Mouse (Mus musculus) embryonic facial prominence, embryonic 11.5 days (tissue): Measurements from ENCODE around the gene Pde4b. TPM values are rescaled to one million over a fixed set of nuclear protein-coding genes. Genes with fewer than 3 reads are reported as not detected.

Experiments
- ATAC-seq: fragments of 200-750 bp; cut with Nextera tagmentation; replicated peaks from 2 replicates; pipeline ENCODE4 v1.8.0; 2017; ENCODE audit warnings: low read depth; ENCODE audit not compliant: insufficient number of reproducible peaks, low FRiP score, low TSS enrichment
- DNase-seq: peaks from one replicate; pipeline ENCODE4 v3.0.0-alpha.2; 2015; ENCODE audit warnings: low spot score
- H3K27ac ChIP-seq: fragments of 300-500 bp; sonication (generic); replicated peaks from 2 replicates; pipeline ENCODE4 v1.5.1; 2014; ENCODE audit warnings: mild to moderate bottlenecking, low read depth, low read length, control low read depth
- H3K27me3 ChIP-seq: fragments of 300-500 bp; sonication (generic); 2 replicates; pipeline ENCODE4 v1.6.1; 2014; ENCODE audit warnings: mild to moderate bottlenecking, low read length, moderate library complexity, mixed read lengths; ENCODE audit not compliant: control insufficient read depth, insufficient read depth
- H3K36me3 ChIP-seq: fragments of 300-500 bp; sonication (generic); replicated peaks from 2 replicates; pipeline ENCODE4 v1.6.1; 2014; ENCODE audit warnings: low read depth, mild to moderate bottlenecking, low read length, moderate library complexity, mixed read lengths; ENCODE audit not compliant: control insufficient read depth, insufficient read depth
- H3K4me1 ChIP-seq: fragments of 300-500 bp; sonication (generic); 2 replicates; pipeline ENCODE4 v1.6.1; 2014; ENCODE audit warnings: low read length, mixed read lengths; ENCODE audit not compliant: control insufficient read depth, insufficient read depth
- H3K4me2 ChIP-seq: fragments of 300-500 bp; sonication (generic); 2 replicates; pipeline ENCODE4 v1.6.1; 2014; ENCODE audit warnings: low read depth, mild to moderate bottlenecking, control low read depth, low read length, moderate library complexity
- H3K4me3 ChIP-seq: fragments of 300-500 bp; sonication (generic); 2 replicates; pipeline ENCODE4 v1.5.1; 2014; ENCODE audit warnings: low read depth, low read length, control low read depth
- H3K9ac ChIP-seq: fragments of 300-500 bp; sonication (generic); replicated peaks from 2 replicates; pipeline ENCODE4 v1.6.1; 2014; ENCODE audit warnings: mild to moderate bottlenecking, control low read depth, low read length
- H3K9me3 ChIP-seq: fragments of 300-500 bp; sonication (generic); replicated peaks from 2 replicates; pipeline ENCODE4 v1.6.1; 2016; ENCODE audit warnings: mild to moderate bottlenecking, low read length, inconsistent platforms, mixed read lengths; ENCODE audit not compliant: control insufficient read depth
- WGBS: fragments of 180-500 bp; shearing (Covaris S2); extraction: QIAGEN DNeasy Blood & Tissue Kit; methylation state at CpG from one replicate; pipeline ENCODE4 v1.1.7; 2014; 5-methylcytosine and 5-hydroxymethylcytosine counted together
- polyA plus RNA-seq: library from polyadenylated mRNA; unstranded; fragments of >200 nt; fragmentation: Nextera tagmentation; extraction: Ambion mirVana; gene quantifications from 2 replicates; pipeline ENCODE4 v1.2.1, GENCODE M21; 2014

Gene Pde4b
- polyA plus RNA-seq, 1 experiment from 2014 or later = 10.3 TPM

GRCm38 (mm10) chr4:102138346-102138745 lies 51.0 kb downstream of the Pde4b start:
- Histone ChIP-seq H3K4me2 (no peak overlapping the region), H3K9me3 (no peaks in the 10 kb centered on the region), H3K36me3 (no peaks in the 10 kb centered on the region), H3K27me3 (no peaks in the 10 kb centered on the region), H3K4me1 (no peaks in the 10 kb centered on the region), H3K4me3 (no peak overlapping the region), H3K27ac (no peak overlapping the region), H3K9ac (no peak overlapping the region)
- DNase-seq (no peak), ATAC-seq (no peak)
- 67% methylated on average over 4 of the region's 4 CpGs for WGBS

GRCm38 (mm10) chr4:102141241-102141640 lies 53.9 kb downstream of the Pde4b start:
- no peak for ATAC-seq
- Histone ChIP-seq H3K27me3 (no peaks in the 10 kb centered on the region), H3K4me1 (no peaks in the 10 kb centered on the region), H3K4me3 (no peak overlapping the region), H3K27ac (no peak overlapping the region), H3K36me3 (no peaks in the 10 kb centered on the region), H3K9ac (no peak overlapping the region), H3K4me2 (no peak overlapping the region), H3K9me3 (no peaks in the 10 kb centered on the region)
- 95% methylated on average over 3 of the region's 3 CpGs for WGBS
- DNase-seq = no peak

GRCm38 (mm10) chr4:102148766-102149165 lies 61.4 kb downstream of the Pde4b start:
- no peak overlapping the region for H3K27ac ChIP-seq
- H3K36me3 ChIP-seq = no peaks in the 10 kb centered on the region
- WGBS = 87% methylated on average over 4 of the region's 4 CpGs
- DNase-seq (no peak), ATAC-seq (no peak)
- H3K4me2 ChIP-seq = no peak overlapping the region
- no peaks in the 10 kb centered on the region for H3K4me1 ChIP-seq
- H3K27me3 ChIP-seq = no peaks in the 10 kb centered on the region
- no peak overlapping the region for H3K9ac ChIP-seq
- no peak overlapping the region for H3K4me3 ChIP-seq
- no peaks in the 10 kb centered on the region for H3K9me3 ChIP-seq

- no peak overlapping the region for H3K4me2 ChIP-seq
- H3K9me3 ChIP-seq = no peaks in the 10 kb centered on the region
- no peaks in the 10 kb centered on the region for H3K4me1 ChIP-seq
- no peaks in the 10 kb centered on the region for H3K27me3 ChIP-seq
- no peak overlapping the region for H3K27ac ChIP-seq
- DNase-seq = no peak
- H3K9ac ChIP-seq = no peak overlapping the region
- no peak for ATAC-seq
- H3K36me3 ChIP-seq = no peaks in the 10 kb centered on the region
- no peak overlapping the region for H3K4me3 ChIP-seq
Measured at GRCm38 (mm10) chr4:102159178-102159577, 71.8 kb downstream of the Pde4b start.

GRCm38 (mm10) chr4:102171636-102172035 lies 84.3 kb downstream of the Pde4b start:
- Histone ChIP-seq H3K4me3 (no peak overlapping the region), H3K36me3 (no peaks in the 10 kb centered on the region), H3K27me3 (no peaks in the 10 kb centered on the region), H3K9ac (no peak overlapping the region), H3K4me1 (no peaks in the 10 kb centered on the region), H3K27ac (no peak overlapping the region), H3K9me3 (no peaks in the 10 kb centered on the region), H3K4me2 (no peak overlapping the region)
- ATAC-seq = no peak
- no peak for DNase-seq
- WGBS = 44% methylated on average over 3 of the region's 3 CpGs

GRCm38 (mm10) chr4:102172711-102173213 lies 85.4 kb downstream of the Pde4b start:
- no peaks in the 10 kb centered on the region for H3K27me3 ChIP-seq
- WGBS = 70% methylated on average over 7 of the region's 7 CpGs
- no peaks in the 10 kb centered on the region for H3K4me1 ChIP-seq
- ATAC-seq (no peak), DNase-seq (no peak)
- H3K4me2 ChIP-seq = no peak overlapping the region
- no peaks in the 10 kb centered on the region for H3K36me3 ChIP-seq
- H3K9me3 ChIP-seq = no peaks in the 10 kb centered on the region
- no peak overlapping the region for H3K9ac ChIP-seq
- H3K27ac ChIP-seq = no peak overlapping the region
- no peak overlapping the region for H3K4me3 ChIP-seq

- H3K27ac ChIP-seq = no peak overlapping the region
- ATAC-seq = no peak
- no peaks in the 10 kb centered on the region for H3K9me3 ChIP-seq
- H3K36me3 ChIP-seq = no peaks in the 10 kb centered on the region
- H3K4me2 ChIP-seq = no peak overlapping the region
- no peak overlapping the region for H3K9ac ChIP-seq
- 90% methylated on average over 2 of the region's 2 CpGs for WGBS
- H3K4me1 ChIP-seq = no peaks in the 10 kb centered on the region
- DNase-seq = no peak
- H3K4me3 ChIP-seq = no peak overlapping the region
- H3K27me3 ChIP-seq = no peaks in the 10 kb centered on the region
Measured at GRCm38 (mm10) chr4:102175985-102176384, 88.6 kb downstream of the Pde4b start.

- DNase-seq (no peak), ATAC-seq (no peak)
- Histone ChIP-seq H3K9ac (no peak overlapping the region), H3K36me3 (no peaks in the 10 kb centered on the region), H3K4me3 (no peak overlapping the region), H3K27ac (no peak overlapping the region), H3K9me3 (no peaks in the 10 kb centered on the region), H3K27me3 (no peaks in the 10 kb centered on the region), H3K4me1 (no peaks in the 10 kb centered on the region), H3K4me2 (no peak overlapping the region)
- WGBS = 77% methylated on average over 5 of the region's 5 CpGs
Measured at GRCm38 (mm10) chr4:102177258-102177657, 89.9 kb downstream of the Pde4b start.
